Mouse (Mus musculus) lung, embryonic 15.5 days (tissue): ENCODE measurements at regions not wholly inside any gene's neighbourhood (a gene's known extent, or its start where the extent isn't known, plus 50 kb on each side); places are given as distances from the start of the nearest gene placed in this dataset.

Experiments used
- ATAC-seq: fragments of 200-750 bp; cut with Nextera tagmentation; 2 replicates; pipeline ENCODE4 v1.8.0; 2017; ENCODE audit warnings: moderate number of reproducible peaks, borderline replicate concordance; ENCODE audit not compliant: low FRiP score, low TSS enrichment; ENCODE audit errors: extremely low read depth
- H3K27ac ChIP-seq: fragments of 300-500 bp; sonication (generic); 2 replicates; pipeline ENCODE4 v1.5.1; 2015; ENCODE audit warnings: moderate library complexity, mild to moderate bottlenecking, inconsistent platforms
- H3K27me3 ChIP-seq: fragments of 300-500 bp; sonication (generic); 2 replicates; pipeline ENCODE4 v1.6.1; 2015; ENCODE audit warnings: inconsistent platforms
- H3K36me3 ChIP-seq: fragments of 300-500 bp; sonication (generic); 2 replicates; pipeline ENCODE4 v1.6.1; 2015; ENCODE audit warnings: inconsistent platforms
- H3K4me1 ChIP-seq: fragments of 300-500 bp; sonication (generic); 2 replicates; pipeline ENCODE4 v1.6.1; 2015; ENCODE audit warnings: inconsistent platforms
- H3K4me2 ChIP-seq: fragments of 300-500 bp; sonication (generic); 2 replicates; pipeline ENCODE4 v1.6.1; 2015; ENCODE audit warnings: inconsistent platforms, mild to moderate bottlenecking, moderate library complexity
- H3K4me3 ChIP-seq: fragments of 300-500 bp; sonication (generic); 2 replicates; pipeline ENCODE4 v1.5.1; 2015; ENCODE audit warnings: mild to moderate bottlenecking, inconsistent platforms
- H3K9ac ChIP-seq: fragments of 300-500 bp; sonication (generic); 2 replicates; pipeline ENCODE4 v1.6.1; 2015; ENCODE audit warnings: inconsistent platforms
- H3K9me3 ChIP-seq: fragments of 300-500 bp; sonication (generic); 2 replicates; pipeline ENCODE4 v1.6.1; 2016; ENCODE audit warnings: inconsistent platforms
- WGBS: fragments of 180-500 bp; shearing (Covaris S2); methylation state at CpG from one replicate; pipeline ENCODE4 v1.1.7; 2015; 5-methylcytosine and 5-hydroxymethylcytosine counted together

- H3K4me1 ChIP-seq: no peaks in the 10 kb centered on the region
- no peaks in the 10 kb centered on the region for H3K9me3 ChIP-seq
- no peak overlapping the region for H3K9ac ChIP-seq
- H3K36me3 ChIP-seq: no peaks in the 10 kb centered on the region
- no peak for ATAC-seq
- no peak overlapping the region for H3K4me2 ChIP-seq
- H3K27ac ChIP-seq: no peak overlapping the region
- H3K27me3 ChIP-seq: no peaks in the 10 kb centered on the region
- H3K4me3 ChIP-seq: no peak overlapping the region
Measured at GRCm38 (mm10) chr1:27642118-27642517, 954.9 kb upstream of the 4931408C20Rik start.

- no peaks in the 10 kb centered on the region for H3K27me3 ChIP-seq
- H3K27ac ChIP-seq: no peak overlapping the region
- H3K4me3 ChIP-seq: no peak overlapping the region
- no peak for ATAC-seq
- H3K4me1 ChIP-seq: no peaks in the 10 kb centered on the region
- H3K36me3 ChIP-seq: no peaks in the 10 kb centered on the region
- H3K9me3 ChIP-seq: no peaks in the 10 kb centered on the region
- no peak overlapping the region for H3K9ac ChIP-seq
- no peak overlapping the region for H3K4me2 ChIP-seq
Measured at GRCm38 (mm10) chr1:27629101-27629500, 941.8 kb upstream of the 4931408C20Rik start.

GRCm38 (mm10) chr1:27616250-27616649, 929.0 kb upstream of the 4931408C20Rik start:
- H3K27me3 ChIP-seq: no peaks in the 10 kb centered on the region
- H3K27ac ChIP-seq: no peak overlapping the region
- no peaks in the 10 kb centered on the region for H3K9me3 ChIP-seq
- no peak overlapping the region for H3K4me3 ChIP-seq
- H3K4me2 ChIP-seq: no peak overlapping the region
- H3K36me3 ChIP-seq: no peaks in the 10 kb centered on the region
- no peak for ATAC-seq
- H3K4me1 ChIP-seq: no peaks in the 10 kb centered on the region
- H3K9ac ChIP-seq: no peak overlapping the region

- 70% methylated on average over 8 of the region's 8 CpGs for WGBS
- no peaks in the 10 kb centered on the region for H3K27me3 ChIP-seq
- ATAC-seq: no peak
- no peak overlapping the region for H3K4me3 ChIP-seq
- H3K27ac ChIP-seq: no peak overlapping the region
- no peaks in the 10 kb centered on the region for H3K36me3 ChIP-seq
- H3K4me1 ChIP-seq: no peaks in the 10 kb centered on the region
- H3K4me2 ChIP-seq: no peak overlapping the region
- no peak overlapping the region for H3K9ac ChIP-seq
- H3K9me3 ChIP-seq: no peaks in the 10 kb centered on the region
Measured at GRCm38 (mm10) chr1:27608606-27609005, 921.3 kb upstream of the 4931408C20Rik start.

- Histone ChIP-seq H3K4me3 (no peak overlapping the region), H3K4me2 (no peak overlapping the region), H3K27ac (no peak overlapping the region), H3K27me3 (no peaks in the 10 kb centered on the region), H3K9me3 (no peaks in the 10 kb centered on the region), H3K4me1 (no peaks in the 10 kb centered on the region), H3K9ac (no peak overlapping the region), H3K36me3 (no peaks in the 10 kb centered on the region)
- ATAC-seq: no peak
Measured at GRCm38 (mm10) chr1:27578776-27579175, 891.5 kb upstream of the 4931408C20Rik start.

- no peak for ATAC-seq
- H3K4me2 ChIP-seq: no peak overlapping the region
- H3K36me3 ChIP-seq: no peaks in the 10 kb centered on the region
- no peaks in the 10 kb centered on the region for H3K27me3 ChIP-seq
- no peaks in the 10 kb centered on the region for H3K9me3 ChIP-seq
- H3K9ac ChIP-seq: no peak overlapping the region
- no peak overlapping the region for H3K27ac ChIP-seq
- no peaks in the 10 kb centered on the region for H3K4me1 ChIP-seq
- no peak overlapping the region for H3K4me3 ChIP-seq
Measured at GRCm38 (mm10) chr1:27559426-27559825, 872.2 kb upstream of the 4931408C20Rik start.

- no peak overlapping the region for H3K4me3 ChIP-seq
- WGBS: 88% methylated on average over 4 of the region's 4 CpGs
- H3K36me3 ChIP-seq: no peaks in the 10 kb centered on the region
- no peak overlapping the region for H3K27ac ChIP-seq
- H3K27me3 ChIP-seq: no peaks in the 10 kb centered on the region
- ATAC-seq: no peak
- no peak overlapping the region for H3K4me2 ChIP-seq
- no peaks in the 10 kb centered on the region for H3K4me1 ChIP-seq
- no peaks in the 10 kb centered on the region for H3K9me3 ChIP-seq
- no peak overlapping the region for H3K9ac ChIP-seq
Measured at GRCm38 (mm10) chr1:27510787-27511395, 823.6 kb upstream of the 4931408C20Rik start.

- 45% methylated on average over 2 of the region's 2 CpGs for WGBS
- no peak for ATAC-seq
- Histone ChIP-seq H3K36me3 (no peaks in the 10 kb centered on the region), H3K27me3 (no peaks in the 10 kb centered on the region), H3K27ac (no peak overlapping the region), H3K4me2 (no peak overlapping the region), H3K4me3 (no peak overlapping the region), H3K4me1 (no peaks in the 10 kb centered on the region), H3K9ac (no peak overlapping the region), H3K9me3 (no peaks in the 10 kb centered on the region)
Measured at GRCm38 (mm10) chr1:27503807-27504206, 816.5 kb upstream of the 4931408C20Rik start.

- no peak overlapping the region for H3K9ac ChIP-seq
- no peaks in the 10 kb centered on the region for H3K27me3 ChIP-seq
- H3K9me3 ChIP-seq: no peaks in the 10 kb centered on the region
- H3K4me2 ChIP-seq: no peak overlapping the region
- no peaks in the 10 kb centered on the region for H3K4me1 ChIP-seq
- H3K27ac ChIP-seq: no peak overlapping the region
- H3K36me3 ChIP-seq: no peaks in the 10 kb centered on the region
- ATAC-seq: no peak
- no peak overlapping the region for H3K4me3 ChIP-seq
- 70% methylated on average over 2 of the region's 2 CpGs for WGBS
Measured at GRCm38 (mm10) chr1:27478991-27479390, 791.7 kb upstream of the 4931408C20Rik start.

- Histone ChIP-seq H3K4me3 (no peak overlapping the region), H3K27me3 (no peaks in the 10 kb centered on the region), H3K9ac (no peak overlapping the region), H3K4me2 (no peak overlapping the region), H3K27ac (no peak overlapping the region), H3K9me3 (no peaks in the 10 kb centered on the region), H3K36me3 (no peaks in the 10 kb centered on the region), H3K4me1 (no peaks in the 10 kb centered on the region)
- ATAC-seq: peak; percentile 57; the same call in 1 of the 2 replicates
Measured at GRCm38 (mm10) chr1:27446069-27446468, 758.8 kb upstream of the 4931408C20Rik start.
